Mouse (Mus musculus): ENCODE measurements around the gene Unk.

Gene Unk

DNA sequence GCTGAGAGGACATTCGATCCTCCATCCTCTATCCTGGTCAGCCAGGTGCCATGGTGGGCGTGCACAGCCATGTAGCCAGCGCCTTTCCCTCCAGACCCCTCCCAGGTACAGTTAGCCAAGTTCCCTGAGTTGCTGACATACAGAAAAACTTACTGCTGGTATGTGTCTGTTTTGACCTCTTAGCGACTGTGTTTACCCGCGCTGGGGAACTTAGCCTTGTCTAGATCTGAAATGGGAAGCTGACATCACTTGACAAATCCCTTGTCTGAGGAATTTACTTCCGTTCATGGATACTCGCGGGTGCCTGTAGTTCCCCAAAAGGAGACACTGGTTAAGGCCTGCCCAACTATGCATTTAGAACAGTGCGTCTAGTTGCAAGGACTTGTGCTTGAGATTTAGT is 80.4 kb downstream of the Unk start:
- no peak for TF ChIP-seq GATA4 (IDR thresholded peaks at IDR 0.05; ENCODE audit: insufficient replicate concordance, low read length)

All from liver, adult (tissue).